In genomic region chr1:86600117-86600516, GRCm38 (mm10) we compare ENCODE assay signal across 22 mouse cellular contexts.
"Had no signal": no experiment of that assay in that cellular context is flagged by ENCODE, and none has a peak within 500 bp of the region (broad histone marks: within the 10 kb centered on the region; RNA-seq: fewer than 3 reads in every experiment).

No protein-coding gene starts in this region.

- H3K9ac ChIP-seq: heart, embryonic 12.5 days; hindbrain, embryonic 12.5 days; hindbrain, embryonic 14.5 days; limb, embryonic 12.5 days; liver, embryonic 13.5 days had no signal

- H3K4me2 ChIP-seq: heart, embryonic 12.5 days; hindbrain, embryonic 12.5 days; hindbrain, embryonic 14.5 days; limb, embryonic 12.5 days; liver, embryonic 13.5 days had no signal

- DNase-seq: gastrocnemius, postnatal 14 days; heart, adult 18-20 months; heart, postnatal 10 days; heart, postnatal 4 days; kidney, adult 18-20 months; kidney, adult 8-10 months; kidney, postnatal 10 days; kidney, postnatal 25 days; kidney, postnatal 4 days; liver, embryonic 13.5 days had no signal

- H3K9me3 ChIP-seq: heart, embryonic 10.5 days; heart, embryonic 12.5 days; hindbrain, embryonic 10.5 days; hindbrain, embryonic 12.5 days; limb, embryonic 10.5 days; limb, embryonic 12.5 days; liver, embryonic 13.5 days had no signal

- H3K27me3 ChIP-seq: heart, embryonic 12.5 days; hindbrain, embryonic 12.5 days; limb, embryonic 12.5 days; liver, embryonic 13.5 days had no signal

- H3K4me1 ChIP-seq: heart, embryonic 10.5 days; heart, embryonic 12.5 days; hindbrain, embryonic 10.5 days; hindbrain, embryonic 12.5 days; limb, embryonic 10.5 days; liver, embryonic 13.5 days had no signal

- ATAC-seq: hindbrain, embryonic 16.5 days; inflammation-experienced regulatory T-cells, adult 6 months; intestine, embryonic 16.5 days had no signal

- H3K27ac ChIP-seq: heart, embryonic 10.5 days; hindbrain, embryonic 10.5 days; hindbrain, embryonic 12.5 days; hindbrain, embryonic 14.5 days; layer of hippocampus, adult 2 months; left cerebral cortex, adult 2 months; limb, embryonic 10.5 days; limb, embryonic 12.5 days; liver, embryonic 13.5 days had no signal

- H3K4me3 ChIP-seq: heart, embryonic 10.5 days; heart, embryonic 12.5 days; hindbrain, embryonic 10.5 days; hindbrain, embryonic 12.5 days; layer of hippocampus, adult 2 months; left cerebral cortex, adult 2 months; limb, embryonic 10.5 days; limb, embryonic 12.5 days; liver, embryonic 13.5 days had no signal
